ENCODE assay signal across 8 mouse cellular contexts in the genomic region with DNA sequence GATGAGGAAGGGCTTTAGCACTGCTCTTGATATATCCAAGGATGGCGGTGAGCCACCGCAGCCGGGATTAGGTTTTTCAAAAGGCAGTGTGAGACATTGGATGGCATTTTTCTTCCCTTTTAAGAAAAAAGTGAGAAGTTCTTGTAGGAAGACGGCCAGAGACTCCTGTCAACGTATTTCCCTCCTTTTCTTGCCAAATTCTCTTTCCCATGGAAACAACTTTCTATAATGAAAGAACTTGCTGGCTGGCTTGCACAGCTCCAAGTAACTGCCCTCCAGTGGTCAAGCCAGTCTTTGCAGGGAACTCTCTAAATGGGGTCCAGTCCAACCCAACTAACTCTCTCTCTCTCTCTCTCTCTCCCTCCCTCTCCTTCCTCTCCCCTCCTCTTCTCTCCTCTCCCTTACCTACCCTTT. TPM values are rescaled to one million over a fixed set of nuclear protein-coding genes. Genes with fewer than 3 reads are reported as not detected.
DNase-seq lines count a peak whose midpoint lies in the region; ATAC-seq lines count a peak whose summit lies in the region.

No protein-coding gene starts in this region.

- no peak for ATAC-seq in midbrain, embryonic 15.5 days (replicated peaks)
- ATAC-seq in forebrain, embryonic 16.5 days: peak; percentile 13; the same call in 1 of the 2 replicates
- ATAC-seq in hindbrain, embryonic 16.5 days: peak; percentile 48; the same call in 1 of the 2 replicates
- ATAC-seq in limb, embryonic 13.5 days (ENCODE audit: low FRiP score, low read depth): no peak

- DNase-seq in midbrain, embryonic 10.5 days (ENCODE audit: low spot score): peak; percentile 56
- DNase-seq in brain, embryonic 18.5 days (ENCODE audit: low read depth, low spot score): peak; percentile 60
- DNase-seq in natural killer cell, adult 2 months (ENCODE audit: low spot score in 2 of 2): peak; percentile 4 to 14
- peak; percentile 43 for DNase-seq in thymus, postnatal 14 days

- H3K27ac ChIP-seq in midbrain, embryonic 10.5 days (replicated peaks): no peak overlapping the region
- H3K27ac ChIP-seq in midbrain, embryonic 15.5 days: no peak overlapping the region
- H3K27ac ChIP-seq in forebrain, embryonic 16.5 days (ENCODE audit: low read length): peak overlapping the region; percentile 53
- H3K27ac ChIP-seq in hindbrain, embryonic 16.5 days (ENCODE audit: low read depth, low read length): no peak overlapping the region
- no peak overlapping the region; the same call in 1 of the 2 replicates for H3K27ac ChIP-seq in limb, embryonic 13.5 days

- no peak overlapping the region for H3K4me2 ChIP-seq in midbrain, embryonic 15.5 days
- H3K4me2 ChIP-seq in forebrain, embryonic 16.5 days (ENCODE audit: low read length): peak overlapping the region; percentile 35
- peak overlapping the region; percentile 28 for H3K4me2 ChIP-seq in hindbrain, embryonic 16.5 days (ENCODE audit: low read length)
- 0 out of 2 replicates have a peak overlapping the region, but pooled peaks have one; percentile 3 for H3K4me2 ChIP-seq in limb, embryonic 13.5 days (replicated peaks)

- peaks cover 26% of the 10 kb centered on the region for H3K4me1 ChIP-seq in midbrain, embryonic 10.5 days
- peaks cover 4% of the 10 kb centered on the region; the same call in 1 of the 2 replicates for H3K4me1 ChIP-seq in midbrain, embryonic 15.5 days
- H3K4me1 ChIP-seq in forebrain, embryonic 16.5 days (replicated peaks; ENCODE audit: control insufficient read depth, insufficient read depth, low read length): peaks cover 22% of the 10 kb centered on the region
- peaks cover 4% of the 10 kb centered on the region; the same call in 1 of the 2 replicates for H3K4me1 ChIP-seq in hindbrain, embryonic 16.5 days (ENCODE audit: control insufficient read depth, insufficient read depth, low read depth, low read length)
- peaks cover 32% of the 10 kb centered on the region for H3K4me1 ChIP-seq in limb, embryonic 13.5 days

- H3K9me3 ChIP-seq in midbrain, embryonic 10.5 days (replicated peaks): no peaks in the 10 kb centered on the region
- no peaks in the 10 kb centered on the region for H3K9me3 ChIP-seq in midbrain, embryonic 15.5 days
- no peaks in the 10 kb centered on the region for H3K9me3 ChIP-seq in forebrain, embryonic 16.5 days (ENCODE audit: control insufficient read depth, low read length)
- H3K9me3 ChIP-seq in hindbrain, embryonic 16.5 days (ENCODE audit: control insufficient read depth, low read length): no peaks in the 10 kb centered on the region
- no peaks in the 10 kb centered on the region for H3K9me3 ChIP-seq in limb, embryonic 13.5 days

- WGBS in midbrain, embryonic 10.5 days: 55% methylated on average over 5 of the region's 5 CpGs
- 50% methylated on average over 5 of the region's 5 CpGs for WGBS in midbrain, embryonic 15.5 days
- 31% methylated on average over 5 of the region's 5 CpGs for WGBS in forebrain, embryonic 16.5 days
- WGBS in hindbrain, embryonic 16.5 days: 44% methylated on average over 5 of the region's 5 CpGs
- 55% methylated on average over 5 of the region's 5 CpGs for WGBS in limb, embryonic 13.5 days

- H3K36me3 ChIP-seq in midbrain, embryonic 10.5 days: 0 out of 2 replicates have a peak, but pooled peaks cover 5% of the 10 kb centered on the region
- no peaks in the 10 kb centered on the region for H3K36me3 ChIP-seq in midbrain, embryonic 15.5 days (replicated peaks)
- H3K36me3 ChIP-seq in forebrain, embryonic 16.5 days (ENCODE audit: control insufficient read depth, insufficient read depth): no peaks in the 10 kb centered on the region
- H3K36me3 ChIP-seq in hindbrain, embryonic 16.5 days (ENCODE audit: control insufficient read depth, insufficient read depth, low read length): no peaks in the 10 kb centered on the region
- peaks cover 4% of the 10 kb centered on the region for H3K36me3 ChIP-seq in limb, embryonic 13.5 days

- no peak overlapping the region for H3K4me3 ChIP-seq in midbrain, embryonic 10.5 days
- no peak overlapping the region for H3K4me3 ChIP-seq in midbrain, embryonic 15.5 days
- H3K4me3 ChIP-seq in forebrain, embryonic 16.5 days (replicated peaks; ENCODE audit: low read length): peak overlapping the region; percentile 1; the same call in 1 of the 2 replicates
- H3K4me3 ChIP-seq in hindbrain, embryonic 16.5 days (ENCODE audit: low read length): no peak overlapping the region
- H3K4me3 ChIP-seq in limb, embryonic 13.5 days: no peak overlapping the region

- no peak overlapping the region for H3K9ac ChIP-seq in midbrain, embryonic 15.5 days
- no peak overlapping the region for H3K9ac ChIP-seq in forebrain, embryonic 16.5 days (replicated peaks; ENCODE audit: low read depth, low read length)
- no peak overlapping the region for H3K9ac ChIP-seq in hindbrain, embryonic 16.5 days (ENCODE audit: low read depth, low read length)
- no peak overlapping the region for H3K9ac ChIP-seq in limb, embryonic 13.5 days

- peaks cover 4% of the 10 kb centered on the region; the same call in 1 of the 2 replicates for H3K27me3 ChIP-seq in midbrain, embryonic 10.5 days (ENCODE audit: low read depth, poor library complexity, severe bottlenecking)
- no peaks in the 10 kb centered on the region for H3K27me3 ChIP-seq in midbrain, embryonic 15.5 days (replicated peaks)
- H3K27me3 ChIP-seq in forebrain, embryonic 16.5 days (replicated peaks; ENCODE audit: control insufficient read depth, insufficient read depth, low read length): no peaks in the 10 kb centered on the region
- no peaks in the 10 kb centered on the region for H3K27me3 ChIP-seq in hindbrain, embryonic 16.5 days (replicated peaks; ENCODE audit: control insufficient read depth, insufficient read depth, low read length)
- no peaks in the 10 kb centered on the region for H3K27me3 ChIP-seq in limb, embryonic 13.5 days

RNA-seq across cellular contexts. Expression of a gene that starts 3.6 kb away (rescaled TPM):
- polyA plus RNA-seq in midbrain, embryonic 10.5 days (2016; fragmentation: Nextera tagmentation; extraction: Ambion mirVana): 23.8 and 31.3 TPM in 2 replicates
- 60.8 and 63.4 TPM in 2 replicates for polyA plus RNA-seq in midbrain, embryonic 15.5 days (2015; fragmentation: Nextera tagmentation; extraction: Ambion mirVana)
- 68.0 and 70.6 TPM in 2 replicates for polyA plus RNA-seq in forebrain, embryonic 16.5 days (2015; fragmentation: Nextera tagmentation; extraction: Ambion mirVana)
- 50.8 and 56.3 TPM in 2 replicates for polyA plus RNA-seq in hindbrain, embryonic 16.5 days (2015; fragmentation: Nextera tagmentation; extraction: Ambion mirVana)
- polyA plus RNA-seq in limb, embryonic 13.5 days (2015; fragmentation: Nextera tagmentation; extraction: Ambion mirVana): 28.3 and 29.3 TPM in 2 replicates

Comparison
In these comparisons a context has a peak if more than half of its experiments do, and no peak if none do; other contexts are left out.
1. DNase-seq: peak in every context shown above with its lines; median percentile 60 in brain, embryonic 18.5 days; 56 in midbrain, embryonic 10.5 days; 43 in thymus, postnatal 14 days; 9 in natural killer cell, adult 2 months.
2. ATAC-seq: peak in forebrain, embryonic 16.5 days (single experiment) and hindbrain, embryonic 16.5 days (single experiment); none in midbrain, embryonic 15.5 days (single experiment) and limb, embryonic 13.5 days (single experiment).